Mouse (Mus musculus): ENCODE data around the gene Rin2.
A peak's percentile ranks its signal among the peaks of the same experiment; 100 is the strongest.

Rin2 gene

DNA sequence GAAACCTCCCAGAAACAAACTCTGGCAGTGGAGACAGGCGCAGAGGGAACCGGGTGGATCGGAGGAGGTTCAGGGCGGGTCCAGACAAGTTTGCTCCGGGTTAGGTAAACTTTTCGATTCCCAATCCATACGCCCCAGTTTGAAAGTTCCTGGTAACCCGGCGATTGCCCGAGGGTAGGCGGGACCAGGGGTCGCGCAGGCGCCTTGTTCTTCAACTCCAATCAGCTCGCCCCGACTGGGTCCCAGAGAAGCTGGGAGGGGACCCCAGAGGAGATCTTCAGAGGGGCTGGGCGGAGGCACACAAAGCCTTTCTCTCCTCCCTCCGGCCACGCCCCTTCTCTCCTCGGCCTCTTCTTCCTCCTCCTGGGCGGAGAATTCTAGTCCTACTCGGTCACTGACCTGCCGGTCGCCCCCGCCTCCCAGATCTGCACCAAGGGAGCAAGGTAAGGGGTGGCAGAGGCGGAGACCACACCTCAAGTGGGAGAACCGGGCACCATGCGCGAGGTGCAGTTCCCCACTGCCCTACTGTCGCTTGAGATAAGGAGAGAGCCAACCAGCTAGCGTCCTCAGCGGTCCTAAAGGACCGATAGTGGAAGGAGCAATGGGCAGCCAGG lies at the start of gene Rin2:
Gene Rin2 (plus strand): TSS at position 74 of the 614 bp plus-strand sequence.
- DNase-seq (ENCODE audit: low spot score) = peak; percentile 75

DNA sequence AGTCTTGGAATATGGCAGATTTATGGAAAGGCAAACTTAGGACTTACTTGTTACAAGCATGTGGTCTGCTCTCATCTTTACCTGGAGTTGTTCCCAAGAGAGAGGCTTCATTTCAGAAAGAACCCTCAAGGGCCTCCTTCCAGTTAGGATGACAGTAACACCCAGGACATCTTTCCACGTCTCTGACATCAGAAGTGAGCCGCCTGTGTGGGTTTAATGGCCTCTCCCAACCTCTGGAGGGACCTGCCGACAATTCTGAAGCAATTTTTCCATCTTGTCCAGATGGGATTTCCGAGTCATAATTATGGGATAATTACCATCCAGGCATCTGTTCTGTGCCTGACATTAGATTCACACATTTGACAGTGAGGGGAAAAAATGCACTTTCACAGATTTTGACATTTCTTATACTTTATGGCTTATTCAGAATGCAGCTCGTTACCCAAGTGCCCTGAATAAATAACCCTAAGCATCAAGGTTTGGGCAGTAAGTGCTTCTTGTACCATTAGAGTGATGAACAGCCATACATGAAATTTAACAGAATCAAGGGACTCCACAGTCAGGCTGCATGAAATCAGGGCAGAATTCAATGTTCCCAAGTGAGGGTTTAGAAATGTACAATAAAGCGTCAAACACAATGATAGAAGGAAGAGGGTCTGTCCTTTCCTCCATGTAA lies 43.8 kb upstream of the Rin2 start:
- DNase-seq (ENCODE audit: low spot score) = no peak

DNA sequence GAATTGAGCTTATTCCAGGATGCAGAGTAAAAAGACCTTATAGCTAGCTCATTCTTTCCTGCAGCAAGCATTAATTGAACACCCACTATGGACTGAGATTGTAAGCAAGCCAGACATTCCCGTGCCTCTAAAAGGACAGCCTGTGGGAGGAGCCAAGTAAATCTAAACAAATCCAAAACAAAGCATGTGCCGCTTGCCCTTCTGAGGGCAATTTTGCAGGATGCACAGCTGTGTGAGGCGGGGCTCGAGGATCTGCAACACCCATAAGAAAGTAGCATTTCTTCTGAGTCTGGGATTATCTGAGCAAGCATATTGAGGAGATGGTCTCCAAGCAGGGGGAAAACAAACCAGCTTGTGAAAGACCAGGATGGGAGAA lies 43.2 kb upstream of the Rin2 start:
- no peak for DNase-seq (ENCODE audit: low spot score)

DNA sequence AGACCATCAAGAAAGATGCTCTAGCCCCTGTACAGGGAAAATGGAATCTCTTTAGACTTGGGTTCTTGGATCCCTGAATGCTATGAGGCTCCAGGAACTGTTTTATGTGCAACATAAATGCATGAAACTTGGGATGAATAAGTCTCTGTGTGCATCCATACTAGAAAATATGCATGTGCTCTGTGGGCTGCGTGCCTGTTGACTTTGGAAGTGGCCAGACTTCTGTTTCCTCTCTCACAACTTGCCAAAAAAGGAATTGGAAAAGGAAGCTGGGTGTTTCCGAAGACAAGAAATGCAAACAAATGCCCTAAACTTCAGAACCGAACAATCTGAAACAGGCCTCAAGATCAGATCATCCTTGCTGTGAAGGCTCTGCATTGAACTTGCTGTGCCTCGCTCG lies 41.2 kb upstream of the Rin2 start:
- no peak for DNase-seq (ENCODE audit: low spot score)

DNA sequence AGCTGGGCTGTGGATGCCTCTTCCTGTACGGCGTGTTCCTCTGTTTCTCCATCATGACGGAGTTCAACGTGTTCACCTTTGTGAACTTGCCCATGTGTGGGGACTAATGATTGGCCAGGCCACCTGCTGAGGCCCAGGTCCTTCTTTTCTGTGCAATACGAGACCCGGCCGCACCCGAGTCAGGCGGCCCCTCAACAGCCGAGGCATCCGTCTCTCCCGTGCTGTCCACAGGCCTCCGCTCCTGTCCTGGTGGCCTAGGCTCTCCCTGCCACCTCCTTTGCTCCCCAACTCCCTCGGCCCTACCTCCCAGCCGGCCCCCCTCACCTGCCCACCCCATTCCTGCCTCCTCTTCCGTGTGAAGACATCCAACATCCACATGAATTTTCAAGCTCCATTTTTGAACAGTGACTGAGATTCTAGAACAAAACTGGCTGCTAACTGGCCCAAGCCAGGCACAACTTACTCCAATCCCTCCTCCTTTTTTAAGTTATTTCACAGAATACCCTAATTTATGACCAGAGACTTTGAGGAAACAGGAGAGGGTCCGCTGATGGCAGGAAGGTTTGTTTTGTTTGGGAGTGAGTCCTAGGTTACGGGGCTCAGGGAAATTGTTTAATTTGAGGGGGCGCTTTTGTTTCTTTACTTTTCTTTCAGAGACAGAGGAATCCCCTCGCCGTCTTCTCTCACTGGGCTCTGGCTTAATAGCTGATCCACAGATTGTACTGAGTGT lies 34.6 kb upstream of the Rin2 start:
- no peak for DNase-seq (ENCODE audit: low spot score)

DNA sequence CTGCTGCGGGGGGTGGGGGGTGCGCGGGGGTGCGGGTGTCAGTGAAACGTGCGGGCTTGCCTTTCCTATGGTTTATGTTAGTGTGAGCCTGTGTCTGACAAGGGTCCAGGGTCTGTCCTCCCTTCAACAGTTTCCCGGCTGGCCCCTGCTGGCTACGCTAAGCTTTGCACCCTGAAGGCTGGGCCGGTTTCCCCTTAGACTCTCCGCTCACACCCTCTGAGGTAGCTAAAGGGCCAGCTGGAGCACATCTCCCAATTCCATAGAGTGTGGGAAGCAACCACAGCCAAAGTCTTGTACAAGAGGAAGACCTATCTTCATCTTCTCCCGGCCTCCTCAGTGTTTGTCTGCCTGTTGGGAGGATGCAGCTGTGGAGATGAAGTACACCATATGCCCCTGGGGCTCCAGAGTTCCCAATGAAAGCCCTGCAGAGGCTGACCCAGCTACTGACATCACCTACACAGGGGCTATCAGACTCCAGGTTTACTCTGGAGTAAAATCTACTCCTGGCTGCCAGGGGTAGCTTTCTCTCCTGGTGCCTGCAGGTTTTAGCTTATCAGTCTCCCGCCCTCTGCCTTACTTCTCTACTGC lies 19.5 kb upstream of the Rin2 start:
- no peak for DNase-seq (ENCODE audit: low spot score)

DNA sequence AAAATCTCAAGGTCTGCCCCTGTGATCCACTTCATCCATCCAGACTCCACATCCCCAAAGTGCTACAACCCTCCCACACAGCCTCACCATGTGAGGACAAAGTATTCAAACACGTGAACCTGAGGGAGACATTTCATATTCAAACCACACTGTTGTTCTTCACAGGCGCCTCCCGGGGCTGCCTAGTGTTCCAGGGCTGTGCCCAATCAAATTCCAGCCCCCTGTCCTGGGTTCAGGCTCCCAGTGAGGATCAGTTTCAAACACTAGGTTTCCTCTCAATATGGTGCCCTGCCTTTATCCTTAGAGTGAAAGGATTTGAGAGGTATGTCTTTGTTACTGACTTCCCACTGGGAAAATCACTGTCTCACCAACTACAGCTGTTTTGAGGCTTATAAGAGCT lies 18.9 kb upstream of the Rin2 start:
- DNase-seq (ENCODE audit: low spot score) = no peak

DNA sequence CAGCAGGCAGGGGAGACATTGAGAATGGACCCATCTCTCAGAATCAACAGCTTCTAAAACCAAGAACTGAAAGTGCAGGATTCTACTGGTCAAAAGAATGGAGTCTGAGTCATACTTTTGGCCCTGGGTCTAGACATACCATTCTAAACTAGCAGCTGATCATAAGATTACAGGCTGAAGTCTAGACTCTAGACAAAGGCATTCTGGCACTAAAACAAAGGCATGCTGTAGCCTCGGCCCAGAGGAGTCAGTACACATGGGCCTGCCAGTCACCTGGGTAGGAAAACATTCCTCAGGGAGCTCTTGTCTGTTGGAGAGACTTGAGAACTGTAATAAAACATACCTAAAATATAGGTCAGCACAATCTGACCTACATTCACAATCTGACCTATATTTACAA lies 18.3 kb upstream of the Rin2 start:
- no peak for DNase-seq (ENCODE audit: low spot score)

DNA sequence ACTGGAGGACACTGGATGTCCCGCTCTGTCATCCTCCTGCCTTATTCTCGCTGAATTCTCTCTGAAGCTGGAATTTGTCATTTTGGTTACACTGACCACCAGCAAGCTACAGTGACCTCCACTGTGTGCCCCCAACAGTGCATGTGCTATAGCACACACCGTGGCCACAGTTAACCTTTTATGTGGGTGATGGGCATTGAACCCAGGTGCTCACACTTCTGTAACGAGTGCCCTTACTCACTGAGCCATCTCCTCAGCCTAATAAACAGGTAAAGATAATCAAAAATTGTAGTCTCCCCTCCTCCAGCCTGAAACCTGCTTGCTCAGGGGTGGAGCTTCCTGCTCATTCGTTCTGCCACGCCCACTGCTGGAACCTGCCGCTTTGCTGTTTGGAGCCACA lies 13.8 kb upstream of the Rin2 start:
- no peak for DNase-seq (ENCODE audit: low spot score)

DNA sequence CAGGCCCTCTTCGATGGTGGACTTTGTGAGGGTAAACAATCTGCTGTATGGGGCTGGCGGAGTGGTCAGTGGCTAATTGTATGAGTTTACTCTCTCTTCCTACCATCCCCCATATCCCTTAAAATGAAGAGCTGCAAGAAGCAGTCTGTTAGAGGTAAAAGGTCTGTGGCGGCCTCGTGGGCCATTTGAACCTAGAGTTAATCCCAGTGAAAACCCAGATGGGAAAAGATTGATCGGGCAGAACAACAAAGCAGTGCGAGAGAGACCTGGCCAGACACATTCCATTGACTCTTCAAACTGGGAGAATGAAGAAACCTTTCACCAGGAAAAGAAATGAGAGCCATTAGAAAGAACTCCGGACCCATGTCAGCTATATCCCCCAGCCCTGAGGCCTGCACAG lies 11.1 kb upstream of the Rin2 start:
- DNase-seq (ENCODE audit: low spot score) = no peak

DNA sequence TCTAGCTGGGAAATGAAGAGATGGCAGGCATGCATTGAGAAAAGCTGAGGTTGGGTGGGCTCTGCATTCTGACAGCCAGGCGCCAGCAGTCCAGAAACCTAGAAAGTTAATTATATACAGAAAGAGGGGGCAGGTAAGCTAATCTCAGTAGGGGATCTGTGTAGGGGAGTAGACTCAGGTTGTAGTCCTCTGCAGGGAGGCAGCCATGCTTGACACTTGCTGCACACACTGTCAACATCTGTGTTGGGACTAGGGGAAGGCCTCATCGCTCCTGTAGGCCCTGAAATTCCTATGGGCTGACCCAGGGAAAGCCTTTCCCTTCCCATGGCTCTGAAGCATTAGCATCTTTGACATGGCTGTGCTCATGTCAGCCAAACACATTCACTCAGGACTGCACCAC lies 10.7 kb upstream of the Rin2 start:
- DNase-seq (ENCODE audit: low spot score) = no peak

DNA sequence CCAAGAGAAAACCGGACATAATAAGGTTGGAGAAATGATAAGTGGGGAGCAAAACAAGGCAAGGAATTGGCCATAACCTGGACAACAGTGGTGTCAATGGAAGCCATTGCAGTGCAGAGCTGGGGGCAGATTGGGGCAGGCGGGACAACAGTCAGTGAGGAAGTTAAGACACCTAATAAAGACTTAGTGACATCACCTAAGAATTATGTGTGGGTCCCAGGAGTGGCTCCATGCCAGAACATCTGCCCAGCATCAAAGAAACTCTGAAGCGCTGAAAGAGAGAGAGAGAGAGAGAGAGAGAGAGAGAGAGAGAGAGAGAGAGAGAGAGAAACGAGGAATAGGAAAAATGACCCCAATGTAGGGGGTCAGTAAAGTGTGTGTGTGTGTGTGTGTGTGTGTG lies 6.9 kb upstream of the Rin2 start:
- DNase-seq (ENCODE audit: low spot score) = no peak

DNA sequence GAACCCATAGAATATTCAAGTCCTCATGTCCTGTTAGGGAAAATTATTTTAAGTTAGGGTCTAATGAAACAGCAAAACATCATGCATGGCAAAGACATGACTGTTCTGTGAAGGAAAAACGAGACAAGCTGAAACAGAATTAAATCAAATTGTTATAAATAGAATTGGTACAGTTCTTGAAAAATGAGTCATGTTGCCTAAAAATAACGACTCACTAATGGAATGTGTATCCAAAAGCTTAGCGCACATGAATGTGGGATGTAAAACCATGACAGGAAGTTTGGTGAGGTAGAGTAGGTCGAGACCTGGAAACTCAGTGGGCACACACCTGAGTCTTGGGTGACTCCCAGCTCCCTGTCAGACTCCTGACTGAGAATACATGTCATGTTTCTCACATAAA lies 4.9 kb upstream of the Rin2 start:
- no peak for DNase-seq (ENCODE audit: low spot score)

DNA sequence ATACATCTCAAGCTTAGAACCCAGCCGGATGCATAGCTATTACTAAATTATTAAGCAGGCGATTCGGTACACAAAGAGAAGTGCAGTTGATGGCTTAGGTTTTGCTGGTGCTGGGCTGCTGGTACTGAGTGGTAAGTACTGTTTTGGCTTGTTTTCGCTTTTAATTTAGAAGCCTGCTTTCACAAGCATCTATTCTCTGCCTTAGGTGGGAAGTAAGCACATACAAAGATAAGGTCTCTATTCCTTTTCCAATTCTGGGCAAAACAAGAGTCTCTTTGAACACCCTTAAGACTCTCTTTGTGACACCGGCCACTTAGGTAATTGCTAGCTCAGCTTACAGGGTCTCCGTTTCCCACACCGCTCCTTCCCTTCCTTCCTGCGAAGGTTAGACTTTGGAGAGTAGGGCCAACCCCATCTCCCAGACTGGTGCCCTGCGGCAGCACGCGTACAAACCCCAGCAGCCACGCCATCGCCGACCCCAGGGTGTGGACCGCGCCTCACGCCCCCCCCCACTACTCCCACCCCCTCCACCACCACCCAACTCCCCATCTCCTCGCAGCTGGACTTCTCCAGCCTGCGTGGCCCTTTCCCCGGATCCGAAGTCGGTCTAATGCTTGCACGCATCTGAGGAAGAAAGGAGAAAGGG lies 396 bp upstream of the Rin2 start:
- no peak for DNase-seq (ENCODE audit: low spot score)

DNA sequence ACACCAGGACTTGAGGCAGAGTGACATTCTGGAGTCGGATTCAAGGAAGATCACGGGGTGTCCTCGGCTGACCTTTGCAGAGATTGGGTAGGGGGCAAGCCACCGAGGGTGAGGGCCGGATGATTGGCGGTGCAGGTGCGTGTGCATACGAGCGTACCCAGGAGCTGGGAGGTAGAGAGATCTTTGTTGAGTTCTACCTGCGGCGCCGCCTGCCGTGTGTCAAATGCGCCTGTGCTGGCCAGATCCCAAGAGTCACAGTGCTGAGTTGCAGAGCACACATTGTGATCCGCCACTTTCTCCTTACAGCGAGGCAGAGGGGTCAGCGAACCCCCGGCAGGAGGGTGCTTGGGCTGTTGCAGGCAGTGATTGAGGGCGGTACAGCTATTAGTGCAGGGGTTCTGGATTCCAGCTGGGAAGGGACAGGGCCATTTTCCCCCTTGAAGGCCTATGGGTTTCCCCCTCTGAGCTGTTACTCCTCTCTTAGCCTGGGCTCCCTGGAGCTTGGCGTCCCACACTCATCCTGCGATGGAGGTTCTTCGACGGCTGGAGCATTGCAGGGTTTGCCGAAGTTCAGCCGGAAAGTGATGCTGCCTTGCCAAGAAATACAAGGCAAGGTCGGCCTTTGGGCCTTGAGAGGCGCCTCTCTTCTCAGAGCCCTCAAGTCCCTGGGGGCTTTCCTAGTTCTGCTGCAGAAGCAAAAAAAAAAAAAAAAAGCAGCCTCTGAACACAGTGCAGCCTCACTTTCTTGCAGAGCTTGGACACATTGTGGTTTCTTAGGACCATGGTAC lies 935 bp downstream of the Rin2 start:
- DNase-seq (ENCODE audit: low spot score) = peak; percentile 55

DNA sequence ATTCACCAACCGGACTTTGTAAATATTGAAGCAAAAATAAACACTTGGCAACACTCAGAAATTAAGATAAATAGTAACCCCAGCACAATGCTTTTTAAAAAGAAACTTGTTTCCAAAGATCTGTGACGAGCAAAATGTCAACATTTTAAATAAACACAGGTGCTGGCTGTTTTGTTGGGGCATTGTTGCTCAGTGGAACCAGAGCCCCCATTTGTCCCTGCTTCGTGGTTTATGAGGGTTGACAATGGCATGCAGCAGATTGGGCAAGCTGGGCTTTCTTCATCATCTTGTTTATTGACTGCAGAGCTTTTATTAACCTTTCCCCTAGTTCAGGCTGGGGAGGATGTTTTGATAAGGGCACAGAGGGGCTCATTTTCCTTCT lies 1.5 kb downstream of the Rin2 start:
- no peak for DNase-seq (ENCODE audit: low spot score)

DNA sequence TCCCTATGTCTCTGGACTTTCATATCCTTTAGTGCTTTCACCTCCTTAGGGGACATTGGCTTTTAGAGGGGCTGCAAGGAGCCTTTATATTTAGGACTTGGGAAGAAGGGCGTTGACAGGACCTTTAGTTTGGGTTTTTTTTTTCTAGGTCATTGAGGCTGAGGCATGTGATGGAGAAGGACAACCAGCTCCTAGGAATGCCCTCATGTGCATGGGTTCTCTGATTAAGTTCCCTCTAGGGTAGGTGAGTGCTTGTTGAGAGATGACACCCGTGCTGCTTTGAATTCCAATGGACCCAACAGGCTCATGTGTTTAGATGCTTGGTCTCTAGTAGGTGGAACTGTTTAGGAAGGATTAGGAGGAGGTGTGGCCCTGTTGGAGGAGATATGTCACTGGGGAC lies 1.9 kb downstream of the Rin2 start:
- DNase-seq (ENCODE audit: low spot score) = no peak

DNA sequence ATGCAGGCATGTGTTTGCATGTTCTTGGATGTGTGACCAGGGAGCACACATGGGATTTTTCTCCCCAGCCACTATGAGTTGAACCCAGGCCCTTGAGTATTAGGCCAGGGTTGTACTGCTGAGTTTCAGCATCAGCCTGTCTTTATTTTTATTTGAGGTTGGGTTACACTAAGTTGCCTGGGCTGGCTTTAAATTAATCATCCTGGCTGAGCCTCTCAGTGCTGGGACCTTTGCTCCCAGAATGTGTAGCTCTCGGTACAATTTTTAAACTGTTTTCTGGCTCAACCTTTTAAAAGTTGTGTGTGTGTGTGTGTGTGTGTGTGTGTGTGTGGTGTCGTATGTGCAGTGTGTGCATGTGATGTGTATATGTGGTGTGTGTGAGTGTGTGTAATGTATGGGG lies 5.1 kb downstream of the Rin2 start:
- no peak for DNase-seq (ENCODE audit: low spot score)

DNA sequence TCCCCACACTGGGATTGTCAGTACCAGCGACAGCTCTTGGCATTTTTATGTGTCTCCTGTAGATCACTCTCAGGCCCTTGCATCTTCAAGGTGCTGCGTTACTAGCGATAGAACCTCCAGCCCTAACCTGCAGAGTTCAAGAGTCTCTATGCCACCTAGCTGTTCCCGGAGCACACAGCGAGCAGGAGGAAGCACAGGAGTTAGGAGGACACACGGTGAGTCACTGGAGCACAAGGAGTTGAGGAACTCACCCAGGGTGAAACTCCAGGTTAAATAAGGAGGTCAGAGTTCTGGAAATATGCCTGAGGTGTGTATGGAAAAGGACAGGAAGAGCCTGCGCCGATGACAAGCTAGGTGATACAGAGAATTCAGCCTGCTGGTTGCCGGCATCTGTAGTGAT lies 5.7 kb downstream of the Rin2 start:
- no peak for DNase-seq (ENCODE audit: low spot score)

DNA sequence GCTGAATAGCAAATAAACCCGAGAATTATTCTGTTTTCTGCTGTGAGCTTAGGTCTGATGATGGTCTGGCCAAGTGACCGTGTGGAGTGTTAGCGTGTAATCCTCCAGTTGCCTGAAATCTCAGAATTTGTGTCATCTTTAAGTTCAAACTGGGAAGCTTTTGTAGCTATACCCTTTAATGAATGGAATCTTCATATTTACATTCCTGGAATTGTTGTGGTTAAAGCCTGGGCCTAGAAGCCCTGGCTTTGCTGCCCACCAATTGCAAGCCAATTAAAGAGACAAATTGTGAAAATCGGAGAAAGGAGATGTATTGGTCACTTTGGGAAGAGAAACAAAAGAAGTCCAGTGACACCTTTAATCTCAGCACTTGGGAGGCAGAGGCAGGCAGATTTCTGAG lies 6.6 kb downstream of the Rin2 start:
- no peak for DNase-seq (ENCODE audit: low spot score)

DNA sequence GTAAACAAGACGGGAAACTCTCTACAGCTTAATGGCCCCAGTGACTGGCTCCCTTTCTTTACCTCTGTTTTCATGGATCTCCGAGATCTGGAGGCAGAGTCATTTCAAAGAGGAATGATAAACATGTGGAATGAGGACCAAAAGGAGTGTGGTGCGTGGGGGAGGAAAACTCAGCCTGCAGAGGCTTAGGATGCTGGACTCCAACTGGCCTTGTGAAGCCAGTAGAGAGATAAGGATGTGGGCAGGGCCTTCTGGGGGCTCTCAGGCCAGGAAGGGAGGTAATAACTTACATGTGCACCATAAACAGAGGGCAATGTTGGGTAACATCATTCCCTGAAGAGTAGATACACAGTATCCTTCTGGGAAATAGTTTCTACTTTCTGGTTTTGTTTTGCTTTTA lies 7.9 kb downstream of the Rin2 start:
- DNase-seq (ENCODE audit: low spot score) = no peak

DNA sequence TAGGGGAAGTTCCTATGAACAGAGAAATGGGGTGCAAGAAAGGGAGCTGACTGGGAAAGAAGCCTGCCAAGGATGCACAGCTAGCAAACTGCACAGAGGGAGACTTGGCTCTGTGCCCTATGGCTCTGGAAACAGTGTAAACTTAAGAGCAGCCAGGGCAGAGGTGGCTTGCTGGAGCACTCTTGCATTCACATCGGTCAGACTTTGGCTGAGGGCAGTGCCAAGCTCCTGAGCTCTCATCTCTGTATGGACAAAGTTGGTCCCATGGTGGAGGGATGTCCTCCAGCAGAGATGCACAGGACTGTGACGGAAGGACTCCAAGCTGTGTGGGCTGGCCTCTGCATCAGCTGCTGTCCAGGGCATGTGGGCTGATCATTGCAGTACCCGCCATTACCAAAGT lies 8.5 kb downstream of the Rin2 start:
- DNase-seq (ENCODE audit: low spot score) = peak; percentile 46

Measured in testis, postnatal 14 days (tissue).